Mouse (Mus musculus) spleen, postnatal 4 days (tissue): Measurements from ENCODE around the gene Olfr1494.

Experiments used
- DNase-seq, 2 experiments: peaks; one replicate each; pipeline ENCODE4 v3.0.0; 2022; ENCODE audit warnings: low spot score in 2 of 2

Gene Olfr1494

DNA sequence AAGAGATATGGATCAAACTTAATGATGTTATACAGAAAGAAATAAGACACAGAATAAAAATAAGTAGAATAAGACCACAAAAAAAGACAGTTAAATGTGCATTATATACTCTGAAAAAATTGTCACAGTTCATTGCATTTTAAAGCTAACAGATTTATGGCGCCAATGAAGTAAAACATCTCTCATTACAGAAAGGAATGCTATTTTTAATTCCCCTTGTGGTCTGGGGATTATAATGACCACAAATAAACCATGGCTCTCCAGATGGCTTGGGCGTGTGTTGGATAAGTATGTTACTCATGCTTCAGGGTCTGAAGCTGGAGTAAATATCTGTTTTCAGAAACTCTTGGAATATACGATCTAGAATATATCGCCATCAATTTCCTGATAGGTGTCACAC lies at the start of gene Olfr1494:
Gene Olfr1494 (plus strand): TSS at position 301 of the 400 bp plus-strand sequence.
- DNase-seq: no peak

DNA sequence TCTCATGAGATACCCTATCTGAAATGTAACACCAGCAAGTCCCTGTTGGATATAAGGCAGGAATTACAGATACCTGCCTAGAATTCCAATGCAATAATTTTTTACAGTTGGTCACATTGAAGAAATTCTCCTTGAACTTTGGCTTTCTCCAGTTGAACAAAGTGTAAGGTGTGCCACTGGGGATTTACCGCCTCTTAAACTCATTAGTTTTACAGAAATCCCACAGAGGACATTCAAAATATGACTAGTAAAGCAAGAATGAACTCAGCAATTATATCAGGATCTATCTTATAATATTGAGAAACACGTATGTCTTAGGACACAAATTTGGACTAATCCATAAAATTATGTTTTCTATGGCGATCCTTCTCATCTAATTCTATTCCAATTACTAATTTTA lies 42.6 kb upstream of the Olfr1494 start, which contains the start of gene Olfr1491:
Gene Olfr1491 (plus strand): TSS at position 301 of the 400 bp plus-strand sequence.
- no peak for DNase-seq

DNA sequence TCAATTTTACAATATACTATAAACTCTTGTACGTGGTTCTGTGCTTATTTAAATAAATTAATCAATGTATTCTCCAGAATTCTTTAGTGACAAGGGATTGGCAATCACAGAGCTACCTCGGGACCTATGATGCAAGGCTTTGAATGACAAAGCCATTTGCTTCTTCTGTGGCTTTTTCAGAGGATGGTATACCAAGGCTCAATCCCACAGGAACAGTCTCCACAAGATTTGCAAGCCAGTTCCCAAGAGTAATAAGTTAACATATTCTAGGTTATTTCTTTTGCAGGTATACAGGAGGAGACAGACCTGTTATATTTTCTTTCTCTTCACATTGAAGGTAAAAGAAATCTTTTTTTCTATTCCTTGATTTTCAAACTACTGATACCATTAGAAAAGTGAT lies 16.6 kb upstream of the Olfr1494 start, which contains the start of gene Olfr1493-ps1:
Gene Olfr1493-ps1 (plus strand): TSS at position 301 of the 400 bp plus-strand sequence.
- no peak for DNase-seq

DNA sequence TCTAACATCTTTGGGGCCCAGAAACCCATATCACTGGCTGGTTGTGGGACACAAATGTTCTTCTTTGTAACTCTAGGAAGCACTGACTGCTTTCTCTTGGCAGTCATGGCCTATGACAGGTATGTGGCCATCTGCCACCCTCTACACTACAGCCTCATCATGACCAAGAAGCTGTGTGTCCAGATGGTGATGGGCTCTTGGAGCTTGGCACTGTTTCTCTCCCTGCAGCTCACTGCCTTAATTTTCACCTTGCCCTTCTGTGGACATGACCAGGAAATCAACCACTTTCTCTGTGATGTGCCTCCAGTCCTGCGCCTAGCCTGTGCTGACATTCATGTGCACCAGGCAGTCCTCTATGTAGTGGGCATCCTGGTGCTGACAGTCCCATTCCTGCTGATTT lies 9.8 kb downstream of the Olfr1494 start:
- DNase-seq: no peak

DNA sequence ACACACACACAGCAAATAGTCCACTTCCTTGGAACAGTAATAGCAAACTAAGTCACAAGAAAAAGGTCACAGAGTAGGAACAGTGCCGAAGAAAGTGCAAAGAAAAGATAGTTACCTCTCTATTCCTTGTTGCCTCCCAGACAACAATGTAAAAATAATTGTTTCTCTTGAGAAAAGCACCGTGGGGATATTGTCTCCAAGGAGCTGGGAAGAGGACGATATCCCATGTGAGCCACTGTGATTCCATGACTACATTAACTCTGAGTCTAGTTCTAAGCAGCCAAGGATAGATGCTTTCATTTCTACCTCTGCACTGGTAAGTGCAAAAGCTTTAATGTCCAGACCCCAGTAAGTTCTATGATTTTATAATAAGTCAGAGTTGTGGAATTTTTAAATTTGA lies 24.8 kb downstream of the Olfr1494 start, which contains the start of gene Olfr1495:
Gene Olfr1495 (plus strand): TSS at position 301 of the 400 bp plus-strand sequence.
- no peak for DNase-seq

DNA sequence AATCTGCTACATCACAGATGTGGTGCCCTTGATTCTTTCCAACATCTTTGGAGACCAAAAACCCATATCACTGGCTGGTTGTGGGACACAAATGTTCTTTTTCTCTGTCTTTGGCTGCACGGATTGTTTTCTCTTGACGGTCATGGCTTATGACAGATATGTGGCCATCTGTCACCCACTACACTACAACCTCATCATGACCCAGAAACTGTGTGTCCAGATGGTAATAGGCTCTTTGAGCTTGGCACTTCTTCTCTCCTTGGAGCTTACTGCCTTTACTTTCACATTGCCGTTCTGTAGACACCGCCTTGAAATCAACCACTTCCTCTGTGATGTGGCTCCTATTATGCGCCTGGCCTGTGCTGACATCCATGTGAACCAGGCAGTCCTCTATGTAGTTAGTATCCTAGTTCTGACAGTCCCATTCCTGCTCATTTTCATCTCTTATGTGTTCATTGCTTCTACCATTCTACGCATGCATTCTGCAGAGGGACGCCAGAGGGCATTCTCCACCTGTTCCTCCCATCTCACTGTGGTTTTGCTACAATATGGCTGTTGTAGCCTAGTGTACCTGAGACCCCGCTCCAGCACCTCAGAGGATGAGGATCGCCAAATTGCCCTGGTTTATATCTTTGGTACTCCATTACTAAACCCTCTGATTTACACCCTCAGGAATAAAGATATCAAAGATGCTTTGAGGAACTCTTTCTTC lies 29.2 kb downstream of the Olfr1494 start:
- no peak for DNase-seq

DNA sequence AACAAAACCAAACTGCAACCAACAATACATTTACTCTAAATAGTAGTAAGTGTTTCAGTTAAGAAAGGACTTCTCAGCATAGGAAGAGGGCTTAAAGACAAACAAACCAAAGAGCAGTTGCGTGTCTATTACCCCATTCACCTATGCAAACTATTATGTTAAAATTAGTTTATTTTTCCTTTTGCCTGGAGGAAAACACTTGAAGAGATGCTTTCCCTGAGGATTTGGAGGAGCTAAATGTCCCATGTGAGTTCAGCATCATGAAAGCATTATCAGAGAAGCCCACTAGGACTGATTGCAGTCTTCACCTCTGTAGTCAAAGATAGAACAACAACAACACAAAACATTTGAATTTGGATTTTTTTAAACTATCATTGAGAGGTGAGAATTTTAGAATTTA lies 38.0 kb downstream of the Olfr1494 start, which contains the start of gene Olfr1496:
Gene Olfr1496 (plus strand): TSS at position 301 of the 400 bp plus-strand sequence.
- DNase-seq: no peak

DNA sequence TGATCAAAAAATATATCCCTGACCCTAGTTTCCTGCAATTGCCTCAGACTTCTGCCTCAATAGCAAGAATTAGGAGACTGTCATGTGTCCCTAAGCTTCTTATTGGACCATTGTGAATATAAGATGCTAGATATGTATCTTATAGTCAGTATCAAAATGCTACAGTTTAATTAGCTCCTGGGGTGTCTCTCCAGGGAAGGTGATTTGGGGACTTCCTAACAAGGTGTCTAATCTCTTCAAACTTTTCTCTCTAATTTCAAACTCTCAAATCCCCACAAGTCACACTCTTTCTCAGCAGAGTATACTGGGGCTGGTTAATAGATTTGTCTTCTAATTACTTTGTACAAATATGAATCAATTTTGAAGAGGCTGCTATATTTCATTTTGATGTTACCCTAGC lies 58.6 kb downstream of the Olfr1494 start, which contains the start of gene Olfr1497:
Gene Olfr1497 (minus strand): TSS at position 101 of the 400 bp plus-strand sequence.
- no peak for DNase-seq
